Mouse (Mus musculus) liver, adult 2 months (tissue): ENCODE measurements around the gene Vmn2r3. TPM values are rescaled to one million over a fixed set of nuclear protein-coding genes. Genes with fewer than 3 reads are reported as not detected.
"Not testable (repeated sequence)": the region's sequence is repeated elsewhere in the genome, so short reads cannot be mapped to it uniquely, and the experiment has no call there.

Source experiments
- DNase-seq: peaks from one replicate; pipeline ENCODE4 v3.0.0-alpha.2; 2011; ENCODE audit warnings: low read depth, low spot score; ENCODE audit errors: extremely low read depth
- H3K27ac ChIP-seq: fragments of 200-500 bp; replicated peaks from 2 replicates; pipeline ENCODE4 v1.5.1; 2012; ENCODE audit warnings: low read depth, mild to moderate bottlenecking, control low read depth, inconsistent platforms, low read length; ENCODE audit not compliant: insufficient read depth
- H3K27me3 ChIP-seq: fragments of 200-500 bp; 2 replicates; pipeline ENCODE4 v1.6.1; 2012; ENCODE audit warnings: mild to moderate bottlenecking, moderate library complexity, low read length, inconsistent platforms; ENCODE audit not compliant: control insufficient read depth, insufficient read depth
- H3K36me3 ChIP-seq: fragments of 200-500 bp; 2 replicates; pipeline ENCODE4 v1.6.1; 2012; ENCODE audit warnings: low read length, inconsistent platforms; ENCODE audit not compliant: control insufficient read depth, insufficient read depth
- H3K4me1 ChIP-seq: fragments of 200-500 bp; 2 replicates; pipeline ENCODE4 v1.6.1; 2011; ENCODE audit warnings: low read length; ENCODE audit not compliant: control insufficient read depth, insufficient read depth
- H3K4me3 ChIP-seq: fragments of 200-500 bp; 2 replicates; pipeline ENCODE4 v1.5.1; 2011; ENCODE audit warnings: low read depth, mild to moderate bottlenecking, control low read depth, low read length, moderate library complexity; ENCODE audit not compliant: insufficient read depth
- H3K79me2 ChIP-seq: fragments of 200-500 bp; 2 replicates; pipeline ENCODE4 v1.6.1; 2012; ENCODE audit warnings: inconsistent platforms, mild to moderate bottlenecking, low read length, moderate library complexity; ENCODE audit not compliant: control insufficient read depth, insufficient read depth
- H3K9ac ChIP-seq: fragments of 200-500 bp; 2 replicates; pipeline ENCODE4 v1.6.1; 2012; ENCODE audit warnings: low read depth, mild to moderate bottlenecking, control low read depth, inconsistent platforms, low read length
- CTCF ChIP-seq: fragments of 200-500 bp; IDR thresholded peaks from 2 replicates; pipeline ENCODE4 v1.5.1; 2011; ENCODE audit warnings: low read depth, low read length, control low read depth
- POLR2A ChIP-seq: fragments of 200-500 bp; IDR thresholded peaks from 2 replicates; pipeline ENCODE4 v1.6.1; 2011; ENCODE audit warnings: low read length, control low read depth; ENCODE audit not compliant: insufficient read depth; ENCODE audit errors: extremely low read depth
- WGBS: fragments of 180-500 bp; shearing (Covaris S2); methylation state at CpG from one replicate; pipeline ENCODE4 v1.1.7; 2018; 5-methylcytosine and 5-hydroxymethylcytosine counted together
- polyA plus RNA-seq: library from polyadenylated mRNA; depleted of rRNA; stranded (reverse); fragments of >200 nt; gene quantifications from 2 replicates; pipeline ENCODE4 v1.2.3, GENCODE M21; 2012; rRNA removed
- total RNA-seq: library from RNA; depleted of rRNA; stranded (reverse); fragments of >200 nt; gene quantifications from 2 replicates; pipeline ENCODE4 v1.2.3, GENCODE M21; 2014; rRNA removed

Gene Vmn2r3
- total RNA-seq, result not detected in 2 replicates
- not detected in 2 replicates for polyA plus RNA-seq

- Histone ChIP-seq H3K27me3 (no peaks in the 10 kb centered on the region), H3K4me1 (no peaks in the 10 kb centered on the region), H3K9ac (no peak within 1 kb of the TSS), H3K36me3 (no peaks in the 10 kb centered on the region), H3K27ac (no peak within 1 kb of the TSS), H3K79me2 (no peaks in the 10 kb centered on the region), H3K4me3 (no peak within 1 kb of the TSS)
- DNase-seq, result no peak
- 86% methylated on average over 1 of the region's 1 CpGs for WGBS
- no peak for TF ChIP-seq CTCF
- TF ChIP-seq POLR2A, result no peak
Observed at GRCm38 (mm10) chr3:64289609-64290008, at the start of gene Vmn2r3. Gene Vmn2r3 (minus strand): TSS chr3:64289709.

GRCm38 (mm10) chr3:64332548-64332947, 43.0 kb upstream of the Vmn2r3 start:
- no peaks in the 10 kb centered on the region for H3K79me2 ChIP-seq
- H3K36me3 ChIP-seq, result no peaks in the 10 kb centered on the region
- H3K9ac ChIP-seq, result no peak overlapping the region
- no peaks in the 10 kb centered on the region for H3K27me3 ChIP-seq
- WGBS, result 54% methylated on average over 1 of the region's 1 CpGs
- TF ChIP-seq CTCF (no peak), POLR2A (no peak)
- H3K4me3 ChIP-seq, result no peak overlapping the region
- H3K4me1 ChIP-seq, result no peaks in the 10 kb centered on the region
- no peak for DNase-seq
- no peak overlapping the region for H3K27ac ChIP-seq

GRCm38 (mm10) chr3:64321824-64322223, 32.3 kb upstream of the Vmn2r3 start:
- Histone ChIP-seq H3K36me3 (no peaks in the 10 kb centered on the region), H3K27me3 (no peaks in the 10 kb centered on the region), H3K4me3 (no peak overlapping the region), H3K79me2 (no peaks in the 10 kb centered on the region), H3K4me1 (no peaks in the 10 kb centered on the region), H3K27ac (no peak overlapping the region), H3K9ac (no peak overlapping the region)
- no peak for TF ChIP-seq CTCF
- DNase-seq, result no peak
- 69% methylated on average over 2 of the region's 2 CpGs for WGBS

- no peak overlapping the region for H3K4me3 ChIP-seq
- H3K4me1 ChIP-seq, result no peaks in the 10 kb centered on the region
- H3K79me2 ChIP-seq, result no peaks in the 10 kb centered on the region
- H3K9ac ChIP-seq, result no peak overlapping the region
- no peak for DNase-seq
- H3K27ac ChIP-seq, result no peak overlapping the region
- H3K36me3 ChIP-seq, result no peaks in the 10 kb centered on the region
- TF ChIP-seq POLR2A (no peak), CTCF (no peak)
- no peaks in the 10 kb centered on the region for H3K27me3 ChIP-seq
Observed at GRCm38 (mm10) chr3:64306799-64307198, 17.3 kb upstream of the Vmn2r3 start.

- TF ChIP-seq CTCF, result no peak
- TF ChIP-seq POLR2A, result no peak
- Histone ChIP-seq H3K27me3 (no peaks in the 10 kb centered on the region), H3K27ac (no peak overlapping the region), H3K9ac (no peak overlapping the region), H3K4me1 (no peaks in the 10 kb centered on the region), H3K79me2 (no peaks in the 10 kb centered on the region), H3K36me3 (no peaks in the 10 kb centered on the region), H3K4me3 (no peak overlapping the region)
- DNase-seq, result no peak
- WGBS, result 25% methylated on average over 1 of the region's 1 CpGs
Observed at GRCm38 (mm10) chr3:64265762-64266112, 23.8 kb downstream of the Vmn2r3 start.

GRCm38 (mm10) chr3:64265056-64265761, 24.3 kb downstream of the Vmn2r3 start:
- not testable (repeated sequence) for H3K4me3 ChIP-seq, H3K79me2 ChIP-seq, H3K27ac ChIP-seq, DNase-seq, H3K27me3 ChIP-seq, H3K4me1 ChIP-seq, H3K9ac ChIP-seq, H3K36me3 ChIP-seq
- WGBS, result 49% methylated on average over 7 of the region's 7 CpGs
